Comparison of ENCODE assay signal across 19 mouse cellular contexts in the genomic region with DNA sequence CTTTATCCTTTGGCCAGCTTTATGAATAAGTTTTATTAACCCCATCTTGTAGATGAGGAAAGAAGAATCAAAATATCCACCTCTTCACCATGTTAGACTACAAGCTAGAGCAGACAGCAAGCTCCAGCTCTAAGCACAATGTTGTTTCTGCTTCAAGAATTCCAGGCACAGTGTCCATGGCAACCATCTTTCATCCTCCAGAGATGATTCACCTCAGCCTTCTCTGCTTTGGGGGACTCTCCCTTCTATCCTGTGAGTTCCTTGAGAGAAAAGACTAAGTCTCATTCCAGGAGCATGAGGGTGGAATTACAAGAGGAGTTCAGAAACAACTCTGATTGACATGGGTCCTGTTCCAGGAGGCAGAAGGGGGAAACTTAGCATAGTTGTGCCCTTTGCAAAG. TPM values are rescaled to one million over a fixed set of nuclear protein-coding genes. Genes with fewer than 3 reads are reported as not detected.
DNase-seq lines count a peak whose midpoint lies in the region; ATAC-seq and TF ChIP-seq lines count a peak whose summit lies in the region.
"Had no signal": no experiment of that assay in that cellular context is flagged by ENCODE, and none has a peak within 500 bp of the region (broad histone marks: within the 10 kb centered on the region; RNA-seq: fewer than 3 reads in every experiment).

No protein-coding gene starts in this region.

- no peaks in the 10 kb centered on the region for H3K9me3 ChIP-seq in midbrain, postnatal 0 days (ENCODE audit: low read length)
- no peaks in the 10 kb centered on the region for H3K9me3 ChIP-seq in intestine, embryonic 15.5 days
- H3K9me3 ChIP-seq: G1E; heart, embryonic 10.5 days; neural tube, embryonic 13.5 days had no signal

- H3K36me3 ChIP-seq in midbrain, postnatal 0 days (ENCODE audit: insufficient read depth, low read length) = no peaks in the 10 kb centered on the region
- H3K36me3 ChIP-seq in intestine, embryonic 15.5 days = no peaks in the 10 kb centered on the region
- H3K36me3 ChIP-seq: G1E; heart, embryonic 10.5 days; neural tube, embryonic 13.5 days had no signal

- H3K9ac ChIP-seq in midbrain, postnatal 0 days (replicated peaks; ENCODE audit: low read length, poor library complexity, severe bottlenecking) = no peak overlapping the region
- no peak overlapping the region for H3K9ac ChIP-seq in intestine, embryonic 15.5 days
- H3K9ac ChIP-seq: lung, embryonic 14.5 days; neural tube, embryonic 13.5 days had no signal

- peak; percentile 41; the same call in 1 of the 2 replicates for ATAC-seq in midbrain, postnatal 0 days (ENCODE audit: low FRiP score)
- no peak for ATAC-seq in intestine, embryonic 15.5 days
- ATAC-seq: inflammation-experienced regulatory T-cells, adult 6 months had no signal

- no peak for TF ChIP-seq CTCF in brain, embryonic 14.5 days (IDR thresholded peaks at IDR 0.05; ENCODE audit: borderline replicate concordance, extremely low read depth, insufficient read depth, insufficient read length)
- no peak for TF ChIP-seq CTCF in midbrain, postnatal 0 days (IDR thresholded peaks at IDR 0.05)

- H3K4me1 ChIP-seq in midbrain, postnatal 0 days (ENCODE audit: insufficient read depth, low read length) = peaks cover 7% of the 10 kb centered on the region
- no peaks in the 10 kb centered on the region for H3K4me1 ChIP-seq in intestine, embryonic 15.5 days (replicated peaks)
- H3K4me1 ChIP-seq: heart, embryonic 10.5 days; neural tube, embryonic 13.5 days had no signal

- peak; percentile 33 to 34 for DNase-seq in layer of hippocampus, adult 8-10 months (ENCODE audit: low spot score in 2 of 2)
- DNase-seq in layer of hippocampus, postnatal 25 days (ENCODE audit: extremely low spot score in 1 of 2, low spot score in 1 of 2) = no peak
- DNase-seq in Muller cell, postnatal 12 days (ENCODE audit: inconsistent ontology term) = peak; percentile 29
- peak; percentile 49 for DNase-seq in brain, embryonic 14.5 days (ENCODE audit: low read depth)
- DNase-seq in midbrain, postnatal 0 days (ENCODE audit: low spot score) = no peak
- DNase-seq in ovary, postnatal 36 days (ENCODE audit: low spot score) = no peak
- DNase-seq: adrenal gland, postnatal 25 days; cerebellum, postnatal 25 days; gastrocnemius, postnatal 36 days; lung, embryonic 14.5 days had no signal

- no peak overlapping the region for H3K4me2 ChIP-seq in midbrain, postnatal 0 days (ENCODE audit: low read depth, low read length, poor library complexity, severe bottlenecking)
- no peak overlapping the region for H3K4me2 ChIP-seq in intestine, embryonic 15.5 days (replicated peaks)
- H3K4me2 ChIP-seq: lung, embryonic 14.5 days; neural tube, embryonic 13.5 days had no signal

- no peak overlapping the region for H3K4me3 ChIP-seq in midbrain, postnatal 0 days (ENCODE audit: low read depth, low read length)
- no peak overlapping the region for H3K4me3 ChIP-seq in intestine, embryonic 15.5 days (replicated peaks)
- H3K4me3 ChIP-seq: heart, embryonic 10.5 days; neural tube, embryonic 13.5 days had no signal

- no peak overlapping the region for H3K27ac ChIP-seq in midbrain, postnatal 0 days (ENCODE audit: low read depth, low read length)
- H3K27ac ChIP-seq in intestine, embryonic 15.5 days = no peak overlapping the region
- H3K27ac ChIP-seq: heart, embryonic 10.5 days; macrophage; neural tube, embryonic 13.5 days had no signal

- no peak for TF ChIP-seq POLR2A in brain, embryonic 14.5 days (IDR thresholded peaks at IDR 0.05; ENCODE audit: borderline replicate concordance, extremely low read depth, insufficient read depth, insufficient read length, poor library complexity, severe bottlenecking)

- H3K27me3 ChIP-seq in midbrain, postnatal 0 days (ENCODE audit: insufficient read depth, low read length) = no peaks in the 10 kb centered on the region
- no peaks in the 10 kb centered on the region for H3K27me3 ChIP-seq in intestine, embryonic 15.5 days (replicated peaks)
- H3K27me3 ChIP-seq: neural tube, embryonic 13.5 days had no signal

RNA-seq across cellular contexts. Expression of gene Arnt2, which starts 22.2 kb away (rescaled TPM):
- total RNA-seq in layer of hippocampus, adult 8-10 months (2022) = 100 to 1,000 TPM; 149 to 171 (median 168) TPM
- 100 to 1,000 TPM; 157 to 163 TPM for total RNA-seq in layer of hippocampus, postnatal 25 days (2021)
- 172 and 207 TPM in 2 replicates for polyA plus RNA-seq in brain, embryonic 14.5 days (2012; rRNA removed)
- total RNA-seq in midbrain, postnatal 0 days (2014; rRNA removed) = 165 and 166 TPM in 2 replicates
- polyA plus RNA-seq in midbrain, postnatal 0 days (2015; fragmentation: Nextera tagmentation; extraction: Ambion mirVana) = 62.9 and 63.1 TPM in 2 replicates
- 3.4 and 3.8 TPM in 2 replicates for polyA plus RNA-seq in intestine, embryonic 15.5 days (2015; fragmentation: Nextera tagmentation; extraction: Ambion mirVana)
- total RNA-seq: hematopoietic stem cell, adult 5-6 weeks; liver, adult 2 months; monocyte, adult 5-6 weeks had no signal
- polyA plus RNA-seq: G1E; liver, adult 2 months had no signal

Comparison
In these comparisons a context has a peak if more than half of its experiments do, and no peak if none do; other contexts are left out.
1. DNase-seq: peak in layer of hippocampus, adult 8-10 months (2 of 2), Muller cell, postnatal 12 days (single experiment) and brain, embryonic 14.5 days (single experiment); none in layer of hippocampus, postnatal 25 days (0 of 2), midbrain, postnatal 0 days (single experiment) and ovary, postnatal 36 days (single experiment).